Mouse (Mus musculus): Measurements from ENCODE around the gene Gm34653. TPM values are rescaled to one million over a fixed set of nuclear protein-coding genes. Genes with fewer than 3 reads are reported as not detected.

Gm34653 gene
- total RNA-seq, 4 experiments from 2014 or later, result not detected

- no peak for DNase-seq (ENCODE audit: low spot score in 2 of 2)
Measured at GRCm38 (mm10) chr2:34883190-34883589, 50.4 kb downstream of the Gm34653 start.

GRCm38 (mm10) chr2:34884186-34884585 lies 51.4 kb downstream of the Gm34653 start:
- no peak for DNase-seq (ENCODE audit: low spot score in 2 of 2)

Other genes with a start within 250 kb of the Gm34653 start
- 100 to 1,000 TPM in 2 of 4 experiments, 10 to 100 TPM in 2; 84.9 to 115 (median 99.1) TPM for gene Gapvd1, start 77.8 kb upstream of the Gm34653 start, total RNA-seq (2022)
- gene Hspa5, start 61.0 kb upstream of the Gm34653 start, total RNA-seq (2022), result 100 to 1,000 TPM; 196 to 459 (median 340) TPM
- 10 to 100 TPM; 36.7 to 46.4 (median 37.5) TPM for gene Rabepk, start 33.1 kb upstream of the Gm34653 start, total RNA-seq (2022)
- gene Fbxw2, start 6.7 kb upstream of the Gm34653 start, total RNA-seq (2022), result 10 to 100 TPM; 72.9 to 81.7 (median 77.2) TPM
- under 1 TPM; 0.28 to 0.91 (median 0.43) TPM for gene Cutal, start 41.4 kb downstream of the Gm34653 start, total RNA-seq (2022)
- gene Psmd5, start 42.0 kb downstream of the Gm34653 start, total RNA-seq (2022), result 10 to 100 TPM; 40.0 to 53.1 (median 45.1) TPM
- gene Phf19, start 81.0 kb downstream of the Gm34653 start, total RNA-seq (2022), result 1 to 10 TPM; 1.1 to 2.1 (median 1.7) TPM
- 1 to 10 TPM; 3.5 to 6.1 (median 4.5) TPM for gene Traf1, start 128.8 kb downstream of the Gm34653 start, total RNA-seq (2022)
- under 1 TPM in 2 of 4 experiments, not detected in 2; 0.11 to 0.48 TPM for gene Hc, start 228.4 kb downstream of the Gm34653 start, total RNA-seq (2022)